Mouse (Mus musculus): ENCODE data around the gene Polr3b. TPM values are rescaled to one million over a fixed set of nuclear protein-coding genes. Genes with fewer than 3 reads are reported as not detected.

Gene Polr3b
- polyA plus RNA-seq, 1 experiment from 2014 or later, result 18.2 TPM

DNA sequence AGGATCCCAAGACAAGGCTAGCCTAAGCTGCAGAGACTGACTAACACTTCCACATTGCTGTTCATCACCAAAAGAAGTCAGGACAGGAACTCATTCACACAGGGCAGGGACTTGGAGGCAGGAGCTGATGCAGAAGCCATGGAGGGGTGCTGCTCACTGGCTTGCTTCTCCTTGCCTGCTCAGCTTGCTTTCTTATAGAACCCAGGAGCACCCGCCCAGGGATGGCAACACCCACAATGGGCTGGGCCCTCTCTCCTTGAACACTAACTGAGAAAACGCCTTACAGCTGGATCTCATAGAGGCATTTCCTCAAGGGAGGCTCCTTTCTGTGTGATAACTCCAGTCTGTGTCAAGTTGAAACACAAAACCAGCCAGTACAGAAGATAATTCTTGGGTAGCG, 7.0 kb upstream of the Polr3b start:
- no peak for DNase-seq (ENCODE audit: extremely low spot score, low spot score)
- Histone ChIP-seq H3K9me3 (no peaks in the 10 kb centered on the region), H3K36me3 (replicated peaks) (no peaks in the 10 kb centered on the region), H3K27ac (no peak overlapping the region), H3K4me1 (peaks cover 5% of the 10 kb centered on the region; the same call in 1 of the 2 replicates), H3K4me3 (no peak overlapping the region), H3K27me3 (ENCODE audit: poor library complexity, severe bottlenecking) (no peaks in the 10 kb centered on the region)
- whole genome bisulfite sequencing, result 69% methylated on average over 3 of the region's 3 CpGs

GRCm38 (mm10) chr10:84631182-84631581, 9.1 kb downstream of the Polr3b start:
- no peak overlapping the region for H3K27ac ChIP-seq
- no peaks in the 10 kb centered on the region for H3K27me3 ChIP-seq (ENCODE audit: poor library complexity, severe bottlenecking)
- WGBS, result 66% methylated on average over 5 of the region's 5 CpGs
- peak; percentile 35 for DNase-seq (ENCODE audit: extremely low spot score, low spot score)
- no peaks in the 10 kb centered on the region for H3K9me3 ChIP-seq
- peaks cover 54% of the 10 kb centered on the region for H3K36me3 ChIP-seq (replicated peaks)
- H3K4me1 ChIP-seq, result no peaks in the 10 kb centered on the region
- H3K4me3 ChIP-seq, result no peak overlapping the region

- no peaks in the 10 kb centered on the region for H3K4me1 ChIP-seq
- peaks cover 62% of the 10 kb centered on the region for H3K36me3 ChIP-seq (replicated peaks)
- WGBS, result 89% methylated on average over 4 of the region's 4 CpGs
- H3K27ac ChIP-seq, result no peak overlapping the region
- no peaks in the 10 kb centered on the region for H3K9me3 ChIP-seq
- H3K4me3 ChIP-seq, result no peak overlapping the region
- DNase-seq (ENCODE audit: extremely low spot score, low spot score), result no peak
- no peaks in the 10 kb centered on the region for H3K27me3 ChIP-seq (ENCODE audit: poor library complexity, severe bottlenecking)
Measured at GRCm38 (mm10) chr10:84632005-84632404, 9.9 kb downstream of the Polr3b start.

GRCm38 (mm10) chr10:84636656-84637055, 14.6 kb downstream of the Polr3b start:
- H3K4me3 ChIP-seq, result no peak overlapping the region
- H3K36me3 ChIP-seq (replicated peaks), result peaks cover 83% of the 10 kb centered on the region
- no peaks in the 10 kb centered on the region for H3K9me3 ChIP-seq
- no peak for DNase-seq (ENCODE audit: extremely low spot score, low spot score)
- H3K27ac ChIP-seq, result no peak overlapping the region
- no peaks in the 10 kb centered on the region for H3K27me3 ChIP-seq (ENCODE audit: poor library complexity, severe bottlenecking)
- no peaks in the 10 kb centered on the region for H3K4me1 ChIP-seq
- WGBS, result 96% methylated on average over 10 of the region's 10 CpGs

GRCm38 (mm10) chr10:84638382-84638781, 16.3 kb downstream of the Polr3b start:
- Histone ChIP-seq H3K27ac (no peak overlapping the region), H3K9me3 (no peaks in the 10 kb centered on the region), H3K4me3 (no peak overlapping the region), H3K27me3 (ENCODE audit: poor library complexity, severe bottlenecking) (no peaks in the 10 kb centered on the region), H3K4me1 (no peaks in the 10 kb centered on the region), H3K36me3 (replicated peaks) (peaks cover 77% of the 10 kb centered on the region)
- DNase-seq (ENCODE audit: extremely low spot score, low spot score), result no peak
- WGBS, result 91% methylated on average over 4 of the region's 4 CpGs

DNA sequence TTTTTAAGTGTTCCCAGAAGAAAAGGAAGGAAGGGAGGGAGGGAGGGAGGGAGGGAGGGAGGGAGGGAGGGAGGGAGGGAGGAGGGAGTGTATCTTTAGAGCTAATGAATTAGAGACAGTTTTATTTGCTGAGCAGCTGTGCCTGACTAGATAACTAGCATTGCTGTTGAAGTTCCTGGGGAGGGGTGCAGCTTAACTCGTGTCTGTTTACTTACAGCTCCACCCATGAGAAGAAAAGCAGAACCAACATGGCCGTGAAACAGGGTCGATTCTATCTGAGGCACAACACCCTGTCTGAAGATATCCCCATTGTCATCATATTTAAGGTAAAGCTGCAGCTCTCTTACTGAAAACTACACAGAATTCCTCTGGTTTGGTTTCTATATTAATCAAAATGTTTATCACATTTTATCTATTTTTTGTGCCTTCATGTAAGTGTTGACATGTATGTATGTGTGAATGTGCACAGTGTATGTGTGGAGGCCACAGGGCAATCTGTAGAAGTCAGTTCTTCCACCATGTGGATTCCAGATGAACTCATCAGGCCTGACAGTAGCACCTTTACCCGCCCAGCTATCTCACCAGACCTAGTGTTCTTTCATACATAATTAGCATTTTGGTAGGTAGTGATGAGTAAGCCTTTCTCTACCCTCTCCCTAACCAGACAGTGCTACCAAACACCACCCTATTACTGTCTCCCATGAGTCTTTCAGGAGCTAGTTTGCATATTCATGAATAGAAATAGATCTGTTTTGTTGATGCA, 17.6 kb downstream of the Polr3b start:
- H3K4me1 ChIP-seq, result no peaks in the 10 kb centered on the region
- peaks cover 67% of the 10 kb centered on the region for H3K36me3 ChIP-seq (replicated peaks)
- no peak for DNase-seq (ENCODE audit: extremely low spot score, low spot score)
- no peaks in the 10 kb centered on the region for H3K27me3 ChIP-seq (ENCODE audit: poor library complexity, severe bottlenecking)
- WGBS, result 82% methylated on average over 4 of the region's 4 CpGs
- H3K9me3 ChIP-seq, result no peaks in the 10 kb centered on the region
- H3K4me3 ChIP-seq, result no peak overlapping the region
- no peak overlapping the region for H3K27ac ChIP-seq

- Histone ChIP-seq H3K4me1 (no peaks in the 10 kb centered on the region), H3K4me3 (no peak overlapping the region), H3K27me3 (ENCODE audit: poor library complexity, severe bottlenecking) (no peaks in the 10 kb centered on the region), H3K9me3 (no peaks in the 10 kb centered on the region), H3K36me3 (replicated peaks) (peaks cover 63% of the 10 kb centered on the region), H3K27ac (no peak overlapping the region)
- 87% methylated on average over 7 of the region's 7 CpGs for WGBS
- no peak for DNase-seq (ENCODE audit: extremely low spot score, low spot score)
Measured at GRCm38 (mm10) chr10:84640861-84641260, 18.8 kb downstream of the Polr3b start.

DNA sequence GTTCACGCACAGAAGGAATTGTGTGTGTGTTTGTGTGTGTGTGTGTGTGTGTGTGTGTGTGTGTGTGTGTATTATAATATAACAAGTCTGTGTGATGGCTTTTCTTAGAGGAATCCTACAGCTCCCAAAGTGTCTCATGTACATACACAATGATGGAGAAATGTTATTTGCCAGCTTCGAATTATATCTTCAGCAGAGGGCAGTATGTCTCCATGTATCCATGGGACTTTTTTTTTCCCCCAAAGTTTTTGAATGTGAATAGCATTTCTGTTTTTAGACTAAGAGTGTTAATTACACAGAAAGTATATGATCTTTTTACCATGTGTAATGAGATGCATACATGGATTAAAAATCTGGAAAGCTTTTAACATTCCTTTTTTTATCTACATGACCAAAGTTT, 19.5 kb downstream of the Polr3b start:
- no peaks in the 10 kb centered on the region for H3K9me3 ChIP-seq
- no peak for DNase-seq (ENCODE audit: extremely low spot score, low spot score)
- no peak overlapping the region for H3K27ac ChIP-seq
- no peaks in the 10 kb centered on the region for H3K4me1 ChIP-seq
- no peak overlapping the region for H3K4me3 ChIP-seq
- WGBS, result 84% methylated on average over 2 of the region's 2 CpGs
- H3K36me3 ChIP-seq (replicated peaks), result peaks cover 57% of the 10 kb centered on the region
- H3K27me3 ChIP-seq (ENCODE audit: poor library complexity, severe bottlenecking), result no peaks in the 10 kb centered on the region

- H3K4me1 ChIP-seq, result no peaks in the 10 kb centered on the region
- no peaks in the 10 kb centered on the region for H3K27me3 ChIP-seq (ENCODE audit: poor library complexity, severe bottlenecking)
- no peak for DNase-seq (ENCODE audit: extremely low spot score, low spot score)
- H3K4me3 ChIP-seq, result no peak overlapping the region
- H3K27ac ChIP-seq, result no peak overlapping the region
- WGBS, result 91% methylated on average over 8 of the region's 8 CpGs
- peaks cover 37% of the 10 kb centered on the region for H3K36me3 ChIP-seq (replicated peaks)
- no peaks in the 10 kb centered on the region for H3K9me3 ChIP-seq
Measured at GRCm38 (mm10) chr10:84645940-84646339, 23.8 kb downstream of the Polr3b start.

DNA sequence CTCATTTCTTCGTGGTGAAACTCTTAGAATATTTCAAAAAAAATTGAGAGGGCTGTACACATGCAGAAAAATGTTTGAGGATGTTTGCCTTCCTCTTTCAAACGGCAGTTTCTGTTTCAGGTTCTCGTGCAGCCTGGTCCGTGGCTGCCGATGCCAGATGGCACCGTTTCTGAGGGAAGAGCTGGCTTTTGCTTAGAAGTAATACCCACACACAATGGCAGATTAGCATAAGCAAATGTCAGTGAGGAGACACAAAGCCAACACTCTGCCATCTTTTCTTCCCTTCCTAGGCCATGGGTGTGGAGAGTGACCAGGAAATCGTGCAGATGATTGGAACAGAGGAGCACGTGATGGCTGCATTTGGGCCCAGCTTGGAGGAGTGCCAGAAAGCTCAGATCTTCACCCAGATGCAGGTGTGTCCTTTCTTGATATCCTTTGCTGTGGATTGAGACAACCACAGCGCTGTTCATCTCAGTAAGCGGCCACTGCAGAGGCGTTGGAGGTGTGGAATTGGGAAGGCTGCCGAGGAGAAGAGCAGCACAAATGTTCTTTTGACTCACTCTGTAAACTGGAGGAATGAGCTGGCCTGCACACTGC, 24.5 kb downstream of the Polr3b start:
- no peak for DNase-seq (ENCODE audit: extremely low spot score, low spot score)
- no peaks in the 10 kb centered on the region for H3K27me3 ChIP-seq (ENCODE audit: poor library complexity, severe bottlenecking)
- no peak overlapping the region for H3K4me3 ChIP-seq
- no peaks in the 10 kb centered on the region for H3K4me1 ChIP-seq
- no peaks in the 10 kb centered on the region for H3K9me3 ChIP-seq
- peaks cover 36% of the 10 kb centered on the region for H3K36me3 ChIP-seq (replicated peaks)
- H3K27ac ChIP-seq, result no peak overlapping the region
- WGBS, result 91% methylated on average over 12 of the region's 12 CpGs

DNA sequence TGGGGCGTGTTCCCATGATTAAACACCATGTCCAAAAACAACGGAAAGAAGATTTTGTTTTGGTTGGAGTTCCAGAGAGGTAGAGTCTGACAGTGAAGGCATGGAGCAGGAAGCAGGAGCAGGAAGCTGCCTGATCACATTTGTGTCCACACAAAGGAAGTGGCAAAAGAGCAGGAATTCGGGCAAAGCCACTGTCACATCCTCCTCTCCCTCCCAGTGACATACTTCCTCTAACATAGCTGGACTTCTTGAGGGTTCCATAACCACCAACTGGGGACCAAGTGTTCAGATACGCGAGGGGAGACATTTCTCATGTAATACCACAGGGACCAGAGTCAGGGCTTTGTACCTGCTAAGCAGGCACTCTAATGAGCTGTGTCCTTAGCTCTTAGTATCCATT, 25.2 kb downstream of the Polr3b start:
- DNase-seq (ENCODE audit: extremely low spot score, low spot score), result no peak
- H3K27me3 ChIP-seq (ENCODE audit: poor library complexity, severe bottlenecking), result no peaks in the 10 kb centered on the region
- no peak overlapping the region for H3K4me3 ChIP-seq
- H3K9me3 ChIP-seq, result no peaks in the 10 kb centered on the region
- H3K4me1 ChIP-seq, result no peaks in the 10 kb centered on the region
- WGBS, result 89% methylated on average over 5 of the region's 5 CpGs
- peaks cover 36% of the 10 kb centered on the region for H3K36me3 ChIP-seq (replicated peaks)
- no peak overlapping the region for H3K27ac ChIP-seq

GRCm38 (mm10) chr10:84648911-84649310, 26.8 kb downstream of the Polr3b start:
- WGBS, result 90% methylated on average over 4 of the region's 4 CpGs
- H3K27ac ChIP-seq, result no peak overlapping the region
- DNase-seq (ENCODE audit: extremely low spot score, low spot score), result no peak
- H3K36me3 ChIP-seq (replicated peaks), result peaks cover 39% of the 10 kb centered on the region
- H3K27me3 ChIP-seq (ENCODE audit: poor library complexity, severe bottlenecking), result no peaks in the 10 kb centered on the region
- H3K4me1 ChIP-seq, result no peaks in the 10 kb centered on the region
- no peaks in the 10 kb centered on the region for H3K9me3 ChIP-seq
- no peak overlapping the region for H3K4me3 ChIP-seq

DNA sequence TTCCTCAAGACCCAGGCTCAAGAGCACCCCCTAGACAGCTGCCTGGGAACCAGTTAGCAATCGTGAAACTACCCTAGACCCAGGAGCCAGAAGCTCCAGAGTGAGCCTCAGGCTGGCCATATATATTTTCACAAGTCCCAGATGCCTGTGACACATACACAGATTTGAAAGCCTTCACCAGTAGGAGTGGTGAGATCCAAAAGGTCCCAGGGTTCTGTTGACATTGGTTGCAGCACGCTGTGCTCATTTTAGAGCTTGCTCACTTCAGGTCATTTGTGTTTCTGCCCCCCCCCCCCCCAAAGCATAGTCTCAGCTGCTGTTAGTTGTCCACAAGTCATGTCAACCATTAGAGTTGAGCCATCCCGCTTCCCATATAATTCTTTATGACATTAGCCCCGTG, 31.9 kb downstream of the Polr3b start:
- DNase-seq (ENCODE audit: extremely low spot score, low spot score), result no peak

More for the DNA sequence above, 31.9 kb downstream of the Polr3b start:
- Histone ChIP-seq H3K4me1 (peaks cover 28% of the 10 kb centered on the region), H3K36me3 (replicated peaks) (peaks cover 14% of the 10 kb centered on the region), H3K9me3 (no peaks in the 10 kb centered on the region), H3K27me3 (ENCODE audit: poor library complexity, severe bottlenecking) (peaks cover 16% of the 10 kb centered on the region), H3K27ac (no peak overlapping the region), H3K4me3 (no peak overlapping the region)
- WGBS, result 92% methylated on average over 4 of the region's 4 CpGs

All from forebrain, embryonic 10.5 days (tissue).